Mouse (Mus musculus) fat pad, adult 2 months (tissue): ENCODE measurements around the gene Phkg2.
A peak's percentile ranks its signal among the peaks of the same experiment; 100 is the strongest.

Experiments used
- DNase-seq: peaks from one replicate; pipeline ENCODE4 v3.0.0-alpha.2; 2011; ENCODE audit warnings: low read depth, low spot score; ENCODE audit errors: extremely low read depth

Phkg2 gene

DNA sequence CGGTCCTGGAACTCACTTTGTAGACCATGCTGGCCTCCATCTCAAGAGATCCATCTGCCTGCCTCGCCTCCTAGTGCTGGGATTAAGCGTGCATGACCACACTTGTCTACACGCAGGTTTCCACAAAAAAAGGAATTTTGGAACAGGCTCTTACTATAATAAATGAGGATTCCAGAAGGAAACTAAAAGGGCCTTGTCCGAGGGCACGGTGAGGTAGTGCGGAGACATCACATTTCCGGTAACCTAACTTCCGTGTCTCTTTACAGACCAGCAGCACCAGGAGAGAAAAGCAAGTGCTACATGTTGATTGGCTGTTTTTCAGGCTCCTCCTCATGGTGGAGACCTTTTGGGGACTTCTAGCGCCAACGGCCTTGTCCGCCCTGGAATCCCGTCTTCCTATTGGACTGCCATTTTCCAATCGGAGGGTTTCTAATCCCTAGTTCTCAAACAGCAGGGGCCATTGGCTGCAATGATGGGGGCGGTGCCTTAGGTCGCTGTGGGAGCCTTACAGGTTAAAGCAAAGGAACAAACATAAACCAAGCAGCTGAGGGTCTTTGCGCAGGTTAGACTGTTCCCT, at the start of gene Phkg2:
Phkg2 (plus strand) TSS at position 446 of the 577 bp plus-strand sequence.
- peak; percentile 97 for DNase-seq

DNA sequence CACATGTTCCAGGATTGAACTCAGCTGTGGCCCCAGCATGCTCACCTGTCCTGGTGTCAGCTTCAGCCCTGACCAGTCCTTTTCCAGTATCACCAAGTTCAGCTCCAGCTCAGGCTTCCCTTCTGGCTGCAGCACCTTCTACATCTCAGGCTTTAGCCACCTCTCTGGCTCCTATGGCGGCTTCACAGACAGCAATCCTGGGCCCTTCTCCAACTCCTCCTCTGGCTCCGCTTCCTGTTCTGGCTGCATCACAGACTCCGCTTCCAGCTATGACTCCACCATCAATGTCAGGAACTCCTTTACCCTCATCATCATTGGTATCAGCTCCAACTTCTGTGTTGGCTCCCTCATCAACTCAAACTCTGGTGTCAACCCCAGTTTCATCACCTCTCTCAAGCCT, 31.5 kb upstream of the Phkg2 start:
- DNase-seq: no peak

DNA sequence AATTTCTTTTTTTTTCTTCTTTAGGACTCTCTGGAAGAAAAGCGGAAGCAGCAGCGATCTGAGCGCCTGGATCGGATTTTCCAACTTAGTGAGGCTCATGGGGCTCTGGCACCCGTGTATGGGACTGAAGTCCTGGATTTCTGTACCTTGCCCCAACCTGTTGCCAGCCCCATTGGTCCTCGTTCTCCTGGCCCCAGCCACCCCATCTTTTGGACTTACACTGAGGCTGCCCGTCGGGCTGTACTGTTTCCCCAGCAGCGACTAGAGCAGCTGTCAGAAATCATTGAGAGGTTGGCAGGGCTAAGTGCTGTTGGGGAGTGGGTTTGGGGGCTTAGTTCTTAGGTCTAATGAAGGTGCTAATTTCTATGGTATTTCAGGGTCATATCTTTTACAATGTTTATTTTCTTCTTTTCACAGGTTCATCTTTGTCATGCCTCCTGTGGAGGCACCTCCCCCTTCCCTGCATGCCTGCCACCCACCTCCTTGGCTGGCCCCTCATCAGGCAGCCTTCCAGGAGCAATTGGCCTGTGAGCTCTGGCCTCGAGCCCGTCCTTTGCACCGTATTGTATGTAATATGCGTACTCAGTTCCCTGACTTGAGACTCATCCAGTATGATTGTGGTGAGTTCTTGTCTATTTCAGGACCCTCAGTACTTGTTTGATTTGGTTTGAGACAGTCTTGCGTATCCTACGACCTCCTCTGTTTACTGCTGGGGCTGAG, 23.9 kb upstream of the Phkg2 start:
- DNase-seq: no peak

DNA sequence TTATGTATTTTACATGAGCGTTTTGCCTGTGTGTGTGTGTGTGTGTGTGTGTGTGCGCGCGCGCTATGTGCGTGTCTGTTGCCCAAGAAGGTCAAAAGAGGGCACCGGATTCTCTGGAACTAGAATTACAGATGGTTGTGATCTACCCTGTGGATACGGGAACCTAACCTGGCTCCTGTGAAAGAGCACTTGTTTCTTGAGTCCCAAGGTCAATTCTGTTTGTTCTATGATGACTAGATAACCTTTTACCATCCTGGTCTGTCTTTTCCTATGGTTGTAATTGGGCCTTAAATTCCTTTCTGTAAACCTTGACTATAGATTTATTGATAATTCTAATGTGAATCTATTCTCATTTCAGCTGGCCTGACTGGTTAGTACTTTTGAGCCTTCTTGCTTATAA, 21.6 kb upstream of the Phkg2 start:
- no peak for DNase-seq

DNA sequence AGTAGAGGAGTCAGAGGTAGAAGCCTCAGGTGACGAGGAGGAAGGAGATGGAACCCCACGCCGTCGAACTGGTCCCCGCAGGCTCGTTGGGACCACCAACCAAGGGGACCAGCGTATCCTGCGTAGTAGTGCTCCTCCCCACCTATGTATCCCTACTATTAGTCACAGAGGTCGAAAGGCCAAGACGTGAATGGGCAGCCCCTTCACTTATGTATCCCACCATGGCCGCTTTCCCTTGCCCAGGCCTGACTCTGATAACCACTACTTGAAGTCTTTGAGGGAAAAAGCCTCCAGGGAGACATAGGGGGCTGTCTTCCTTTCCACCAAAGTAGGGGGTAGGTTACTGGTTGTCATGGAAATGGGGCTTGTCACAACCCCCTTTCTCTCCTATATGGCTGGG, 12.6 kb upstream of the Phkg2 start:
- no peak for DNase-seq

DNA sequence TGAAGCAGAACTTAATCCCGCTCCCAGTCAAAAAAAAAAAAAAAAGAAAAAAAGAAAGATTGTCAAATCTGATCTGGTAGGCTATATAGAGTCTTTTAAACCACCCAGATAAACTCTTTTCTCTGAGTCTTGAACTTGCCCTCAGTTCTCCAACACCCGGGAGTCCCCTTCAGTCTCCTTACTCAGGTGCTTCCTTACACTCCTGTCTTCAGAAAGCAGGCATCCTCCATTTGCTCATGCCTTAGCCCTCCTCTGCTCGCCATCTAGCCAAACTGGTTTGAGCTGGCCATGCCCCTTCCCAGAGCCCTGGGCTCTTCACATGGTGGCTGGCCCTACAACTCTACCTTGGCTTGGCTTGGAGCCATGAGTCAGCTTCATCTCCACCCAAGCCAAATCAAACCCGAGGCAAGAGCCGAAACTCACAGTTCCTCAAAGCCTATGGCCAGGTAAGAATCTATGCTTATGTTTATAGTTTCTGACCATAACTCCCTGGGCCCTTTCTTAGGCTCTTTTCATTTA, 11.7 kb upstream of the Phkg2 start, which contains the start of gene Tmem265:
Tmem265 (plus strand) TSS at position 51 of the 519 bp plus-strand sequence.
- peak; percentile 61 for DNase-seq

DNA sequence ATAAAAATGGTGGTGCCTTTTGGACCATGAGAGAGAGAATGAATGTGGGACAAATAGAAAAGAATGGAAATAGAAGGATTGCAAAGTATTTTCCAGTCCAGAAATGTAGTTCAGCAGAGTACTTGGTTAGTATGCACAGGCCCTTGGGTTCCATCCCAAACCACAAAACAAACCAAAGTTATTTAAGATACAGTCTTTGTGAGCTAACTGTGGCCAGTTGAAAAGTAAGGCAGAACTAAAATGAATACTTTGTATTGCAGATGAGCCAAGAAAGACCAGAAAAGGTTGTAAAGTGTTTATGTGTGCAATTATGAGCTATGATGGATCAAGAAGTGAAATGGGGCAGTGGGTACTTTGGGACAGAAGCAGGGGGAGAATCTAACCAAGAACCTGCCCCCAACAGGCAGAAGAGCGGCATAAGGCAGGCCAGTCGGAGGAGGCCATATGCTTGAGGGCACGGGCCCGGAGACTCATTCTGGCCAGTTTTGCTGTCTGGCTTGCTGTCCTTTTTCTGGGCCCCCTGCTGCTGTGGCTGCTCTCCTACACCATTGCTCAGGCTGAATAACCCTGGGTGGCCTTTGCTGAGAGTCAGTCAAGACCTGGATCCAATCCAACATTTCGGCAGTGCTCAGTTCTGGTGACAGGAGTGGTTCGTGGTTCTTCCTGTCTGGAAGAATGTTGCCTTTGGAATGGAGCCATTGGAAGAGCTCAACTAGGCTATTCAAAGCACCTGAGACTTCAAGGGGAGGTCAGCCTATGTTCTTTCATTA, 8.6 kb upstream of the Phkg2 start:
- peak; percentile 70 for DNase-seq

DNA sequence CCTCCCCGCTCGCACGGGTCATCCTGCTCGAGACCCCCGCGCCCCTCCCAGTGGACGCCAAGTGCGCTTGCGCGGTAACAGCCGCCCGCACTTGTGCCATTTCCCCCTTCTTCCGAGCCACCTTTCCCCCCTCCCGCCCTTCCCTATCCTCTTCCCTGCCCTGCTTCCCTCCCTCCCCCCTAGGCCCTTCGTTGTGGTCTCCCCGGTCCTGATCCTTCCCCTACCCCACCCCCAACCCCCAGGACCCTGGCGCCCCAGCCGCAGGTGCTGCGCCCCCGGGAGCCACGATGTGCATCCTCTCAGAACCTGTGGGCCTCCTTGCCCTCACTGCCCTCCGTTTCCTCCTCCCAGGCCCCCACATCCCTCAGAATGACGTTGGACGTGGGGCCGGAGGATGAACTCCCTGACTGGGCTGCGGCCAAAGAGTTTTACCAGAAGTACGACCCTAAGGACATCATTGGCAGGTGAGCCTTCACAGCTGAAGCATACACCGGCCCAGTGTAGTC, 416 bp downstream of the Phkg2 start:
- no peak for DNase-seq

DNA sequence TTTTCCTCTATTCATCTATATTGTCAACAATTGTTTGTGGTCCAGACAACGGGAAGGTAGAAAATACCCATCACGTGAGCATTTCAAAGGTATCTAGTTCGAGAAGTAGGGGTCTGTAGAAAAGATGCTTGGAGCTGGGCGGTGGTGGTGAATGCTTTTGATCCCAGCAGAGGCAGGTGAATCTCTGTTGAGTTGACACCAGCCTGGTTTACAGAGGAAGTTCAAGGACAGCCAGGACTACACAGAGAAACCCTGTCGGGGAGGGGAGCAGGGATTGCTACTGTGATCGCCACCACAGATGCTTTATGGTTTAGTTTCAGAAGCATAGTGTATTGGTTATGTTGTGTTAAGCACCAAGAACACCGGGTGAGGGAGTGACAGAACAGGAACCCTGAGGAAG, 975 bp downstream of the Phkg2 start:
- DNase-seq: no peak

DNA sequence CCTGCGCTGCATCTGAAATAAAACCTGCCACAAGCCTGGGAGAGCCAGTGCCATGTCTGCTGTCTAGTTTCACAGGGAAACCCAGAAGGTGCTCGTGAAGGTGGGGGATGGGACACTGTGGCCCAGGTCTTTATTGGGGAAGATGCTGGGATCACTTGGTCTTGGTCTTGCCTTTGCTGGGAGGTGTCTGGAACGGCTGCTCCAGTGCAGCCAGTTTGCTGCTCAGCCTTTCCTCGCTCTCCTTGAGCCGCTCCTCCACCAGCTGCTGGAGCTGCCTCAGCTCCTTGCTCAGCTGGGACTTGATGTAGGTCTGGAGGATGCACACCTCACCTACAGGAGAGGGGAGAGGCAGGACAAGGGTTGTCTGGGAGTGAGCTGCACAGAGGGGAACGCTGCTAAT, 10.1 kb downstream of the Phkg2 start:
- DNase-seq: no peak

DNA sequence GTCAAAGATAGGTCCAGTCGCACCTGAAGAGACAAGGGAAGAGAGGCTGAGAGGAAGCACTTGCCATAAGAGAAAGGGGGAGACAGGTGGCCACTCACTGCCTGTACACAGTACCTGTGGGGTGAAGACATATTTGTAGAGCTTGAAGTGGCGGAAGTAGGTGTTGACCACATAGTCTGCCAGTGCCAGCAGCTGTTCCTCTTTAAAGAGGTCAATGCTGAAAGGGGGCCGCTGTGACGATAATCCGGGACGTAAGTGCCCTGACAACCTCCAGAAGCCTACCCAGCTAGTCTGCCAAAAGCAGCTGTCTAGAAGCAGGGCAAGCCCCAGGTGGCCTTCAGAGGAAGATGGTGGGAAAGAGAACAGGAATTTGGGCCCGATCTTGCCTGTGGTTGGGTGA, 11.9 kb downstream of the Phkg2 start:
- DNase-seq: no peak

DNA sequence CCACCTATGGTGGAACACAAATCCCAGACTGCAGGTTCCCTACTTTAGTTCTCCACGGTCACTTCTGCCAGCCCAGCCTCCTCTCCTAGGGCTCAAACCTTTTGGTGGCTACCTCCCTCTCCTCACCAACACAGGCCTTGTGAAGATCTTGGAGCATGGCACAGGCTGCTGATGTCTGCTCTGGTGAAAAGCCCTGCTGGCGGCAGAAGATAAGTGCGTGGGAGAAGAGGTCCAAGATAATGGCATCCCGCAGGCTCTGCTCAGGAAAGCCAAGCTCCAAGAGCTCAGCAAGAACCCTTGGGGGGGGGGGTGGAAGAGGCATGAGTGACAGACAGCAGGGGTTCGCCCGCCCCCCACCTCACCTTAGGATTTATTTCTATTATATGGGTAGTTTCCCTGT, 13.0 kb downstream of the Phkg2 start:
- no peak for DNase-seq

DNA sequence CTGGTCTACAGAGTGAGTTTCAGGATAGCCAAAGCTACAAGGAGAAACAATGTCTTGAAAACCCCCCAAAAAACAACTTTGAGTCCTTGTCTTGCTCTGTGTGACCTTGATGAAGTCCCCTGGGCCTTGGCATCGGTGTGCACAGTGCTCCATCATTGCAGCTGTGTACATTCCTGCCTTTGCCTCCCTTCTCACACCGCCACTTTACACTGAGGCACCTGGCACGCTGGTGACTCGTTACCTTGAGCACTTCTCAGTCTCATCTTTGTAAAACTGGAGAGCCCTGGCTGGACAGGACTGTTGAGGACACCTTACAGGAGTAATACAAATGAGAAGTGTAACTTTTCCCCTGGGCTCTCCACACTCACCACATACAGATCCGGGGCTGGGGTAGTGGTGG, 14.1 kb downstream of the Phkg2 start:
- DNase-seq: no peak

DNA sequence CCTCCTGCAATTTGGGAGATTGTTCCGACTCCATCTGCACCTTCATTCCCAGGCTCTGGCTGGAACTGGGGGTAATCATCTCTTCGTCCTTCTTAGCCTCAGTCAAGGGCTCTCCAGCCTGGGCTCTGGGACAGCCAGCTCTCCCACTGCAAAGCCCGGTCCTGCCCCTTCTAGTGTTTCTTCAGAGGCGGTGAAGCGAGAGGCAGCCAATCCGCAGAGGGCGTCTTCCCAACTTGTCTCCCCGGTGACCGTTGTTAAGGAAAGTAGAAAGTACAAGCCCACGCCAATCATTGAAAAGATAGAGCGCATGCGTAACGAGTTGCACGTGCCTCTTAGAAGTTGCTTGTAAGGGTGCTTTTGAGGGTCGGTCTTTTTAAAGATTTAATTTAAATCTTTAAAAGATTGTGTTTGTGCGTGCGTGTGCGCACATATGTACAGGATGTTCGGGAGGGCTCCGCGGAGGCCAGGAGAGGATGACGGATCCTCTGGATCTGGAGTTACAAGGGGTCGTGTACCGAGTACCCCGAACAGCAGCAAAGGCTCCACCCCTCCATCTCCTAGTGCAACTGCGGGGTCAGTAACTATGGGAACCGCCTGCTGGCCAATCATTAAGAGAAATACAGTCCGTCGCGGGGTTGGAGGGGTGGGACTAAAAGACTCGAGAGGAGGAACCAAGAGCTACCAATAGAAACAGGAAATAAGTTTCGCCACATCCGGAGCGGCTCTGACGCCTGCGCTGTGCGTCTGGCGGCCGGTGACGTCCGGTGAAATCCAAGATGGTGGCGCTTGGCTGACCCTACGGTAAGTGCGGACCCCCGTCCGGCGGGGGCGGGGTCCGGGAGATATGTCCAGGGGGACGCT, 15.1 kb downstream of the Phkg2 start, which contains the start of the genes Ccdc189 and Rnf40:
Ccdc189 (minus strand) TSS at position 585 of the 861 bp plus-strand sequence.
Rnf40 (plus strand) TSS at position 757 of the 861 bp plus-strand sequence.
- peak; percentile 87 for DNase-seq

DNA sequence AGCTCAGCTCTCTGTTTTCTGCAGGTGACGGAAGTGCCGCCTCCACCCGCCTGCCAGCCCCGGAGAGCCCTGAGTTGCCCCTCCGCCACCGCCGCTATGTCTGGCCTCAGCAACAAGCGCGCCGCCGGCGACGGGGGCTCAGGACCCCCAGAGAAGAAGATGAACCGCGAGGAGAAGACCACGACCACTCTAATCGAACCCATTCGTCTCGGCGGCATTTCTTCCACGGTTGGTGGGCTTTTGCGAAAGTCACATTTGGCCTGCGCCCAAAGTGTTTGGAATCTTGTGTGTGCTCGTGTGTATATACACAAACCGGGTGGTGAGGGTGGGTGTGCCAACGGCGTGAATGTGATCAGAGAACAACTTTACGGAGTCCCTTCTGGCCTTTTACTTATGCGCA, 15.8 kb downstream of the Phkg2 start:
- DNase-seq: no peak

DNA sequence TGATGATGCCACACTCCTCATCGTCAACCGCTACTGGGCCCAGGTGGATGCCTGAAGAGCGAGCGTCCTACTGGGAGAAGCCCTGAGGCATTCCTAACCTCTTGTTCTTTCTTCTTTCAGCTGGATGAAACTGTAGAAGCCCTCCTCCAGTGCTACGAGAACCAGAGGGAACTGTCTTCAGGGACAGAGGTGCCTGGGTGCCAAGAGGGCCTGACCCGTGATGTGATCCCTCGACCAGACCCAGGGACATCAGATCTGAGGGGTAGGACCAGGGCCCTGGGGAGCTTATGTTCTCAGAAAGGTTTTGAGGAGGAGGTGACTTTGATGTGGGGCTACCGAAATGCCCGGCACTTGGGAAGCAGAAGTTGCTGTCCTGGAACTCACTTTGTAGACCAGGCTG, 16.5 kb downstream of the Phkg2 start:
- DNase-seq: no peak

DNA sequence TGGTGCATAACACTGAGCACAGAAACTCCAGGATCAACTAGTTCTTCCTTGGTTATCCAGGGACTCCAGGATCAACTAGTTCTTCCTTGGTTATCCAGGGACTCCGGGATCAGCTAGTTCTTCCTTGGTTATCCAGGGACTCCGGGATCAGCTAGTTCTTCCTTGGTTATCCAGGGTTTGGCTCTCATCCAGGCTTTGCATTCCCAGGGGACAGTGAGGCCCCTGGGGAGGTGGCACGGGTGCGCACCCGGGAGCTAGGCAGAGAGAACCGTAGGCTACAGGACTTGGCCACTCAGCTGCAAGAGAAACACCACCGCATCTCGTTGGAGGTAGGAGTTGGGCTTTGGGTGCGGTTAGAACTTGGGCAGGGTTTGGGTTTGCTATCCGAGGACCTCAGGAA, 18.0 kb downstream of the Phkg2 start:
- no peak for DNase-seq

DNA sequence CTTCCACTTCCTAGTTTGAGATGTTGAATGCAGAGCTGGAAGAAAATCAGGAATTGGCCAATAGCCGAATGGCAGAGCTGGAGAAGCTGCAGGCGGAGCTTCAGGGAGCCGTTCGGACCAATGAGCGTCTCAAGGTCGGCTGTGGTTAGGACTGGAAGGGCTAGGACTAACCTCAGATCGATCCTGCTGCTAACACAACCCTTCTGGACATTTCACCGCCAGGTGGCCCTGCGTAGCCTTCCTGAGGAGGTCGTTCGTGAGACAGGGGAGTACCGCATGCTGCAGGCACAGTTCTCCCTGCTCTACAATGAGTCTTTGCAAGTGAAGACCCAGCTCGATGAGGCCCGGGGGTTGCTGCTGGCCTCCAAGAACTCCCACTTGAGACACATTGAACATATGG, 19.4 kb downstream of the Phkg2 start:
- DNase-seq: no peak

DNA sequence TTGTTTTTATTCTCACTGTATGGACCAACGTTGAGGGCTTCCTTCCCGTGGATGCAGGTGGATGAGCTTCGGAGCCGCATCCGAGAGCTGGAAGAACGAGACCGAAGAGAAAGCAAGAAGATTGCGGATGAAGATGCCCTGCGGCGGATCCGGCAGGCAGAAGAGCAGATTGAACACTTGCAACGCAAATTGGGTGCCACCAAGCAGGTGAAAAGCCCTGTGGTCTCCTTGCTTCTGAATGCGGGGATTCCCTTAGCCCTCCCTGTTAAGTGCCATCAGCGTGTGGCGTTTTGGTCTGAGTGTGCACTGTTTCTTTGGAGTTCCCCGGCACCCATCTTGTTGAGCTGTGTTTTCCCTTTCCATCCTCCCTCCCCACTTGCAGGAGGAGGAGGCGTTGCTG, 23.6 kb downstream of the Phkg2 start:
- DNase-seq: no peak

DNA sequence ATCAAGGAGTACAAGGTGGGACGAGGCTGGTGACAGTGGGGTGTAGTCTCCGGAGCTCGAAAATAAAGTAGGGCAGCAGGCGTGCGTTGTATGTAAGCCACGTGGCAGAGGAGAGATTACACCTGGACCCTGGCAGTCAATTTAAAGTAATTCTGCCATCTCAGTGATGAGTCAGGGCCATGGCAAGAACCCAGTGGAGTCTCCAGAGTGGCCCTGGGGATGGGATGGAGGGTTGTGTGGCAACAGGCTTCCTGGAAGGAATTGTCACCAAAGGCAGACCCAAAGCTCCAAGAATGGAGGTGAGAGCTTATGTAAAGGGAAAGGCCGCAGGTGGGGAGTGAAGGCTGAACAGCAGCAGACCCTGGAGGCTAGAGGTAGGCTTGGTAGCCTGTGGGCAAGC, 27.5 kb downstream of the Phkg2 start:
- DNase-seq: no peak

DNA sequence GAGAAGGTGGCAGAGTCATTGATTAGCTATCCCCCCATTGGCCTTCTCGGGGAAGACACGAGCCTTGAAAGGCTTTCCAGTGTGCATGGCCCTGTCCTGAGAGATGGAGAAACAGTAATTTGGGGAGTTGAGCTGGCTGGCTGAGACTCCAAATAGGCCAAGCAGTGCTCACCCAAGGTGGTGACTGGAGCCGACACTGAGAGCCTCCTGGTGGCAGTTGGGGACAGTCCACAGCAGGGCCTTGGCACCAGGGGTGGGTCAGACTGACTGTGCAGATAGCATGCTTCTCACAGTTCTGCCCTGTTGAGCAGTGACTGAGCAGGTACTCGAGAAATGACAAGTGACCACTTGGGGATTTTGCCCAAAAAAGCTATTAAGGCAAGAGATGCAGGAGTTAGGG, 28.6 kb downstream of the Phkg2 start:
- no peak for DNase-seq
